8 mouse cellular contexts compared by ENCODE assay signal in genomic region chr11:117780582-117781111, GRCm38 (mm10). TPM values are rescaled to one million over a fixed set of nuclear protein-coding genes. Genes with fewer than 3 reads are reported as not detected.
DNase-seq lines count a peak whose midpoint lies in the region; ATAC-seq and TF ChIP-seq lines count a peak whose summit lies in the region.

No protein-coding gene starts in this region.

- peak overlapping the region; percentile 37 for H3K4me2 ChIP-seq in forebrain, embryonic 15.5 days (replicated peaks)
- peak overlapping the region; percentile 98 for H3K4me2 ChIP-seq in limb, embryonic 14.5 days (replicated peaks; ENCODE audit: low read depth, low read length, severe bottlenecking)
- peak overlapping the region; percentile 36 for H3K4me2 ChIP-seq in midbrain, embryonic 15.5 days
- peak overlapping the region; percentile 80 for H3K4me2 ChIP-seq in stomach, embryonic 15.5 days

- no peaks in the 10 kb centered on the region for H3K36me3 ChIP-seq in forebrain, embryonic 15.5 days
- H3K36me3 ChIP-seq in hindbrain, embryonic 10.5 days, result peaks cover 5% of the 10 kb centered on the region; the same call in 1 of the 2 replicates
- peaks cover 12% of the 10 kb centered on the region for H3K36me3 ChIP-seq in limb, embryonic 14.5 days (ENCODE audit: control insufficient read depth, insufficient read depth, low read length)
- H3K36me3 ChIP-seq in midbrain, embryonic 15.5 days (replicated peaks), result no peaks in the 10 kb centered on the region
- no peaks in the 10 kb centered on the region for H3K36me3 ChIP-seq in stomach, embryonic 15.5 days

- under 1% methylated on average over 19 of the region's 19 CpGs for WGBS in bone marrow, adult 2 months
- WGBS in forebrain, embryonic 15.5 days, result 3% methylated on average over 19 of the region's 19 CpGs
- 2% methylated on average over 19 of the region's 19 CpGs for WGBS in hindbrain, embryonic 10.5 days
- WGBS in limb, embryonic 14.5 days, result 1% methylated on average over 19 of the region's 19 CpGs
- WGBS in midbrain, embryonic 15.5 days, result 6% methylated on average over 19 of the region's 19 CpGs
- WGBS in stomach, embryonic 15.5 days, result 2% methylated on average over 19 of the region's 19 CpGs

- H3K27me3 ChIP-seq in forebrain, embryonic 15.5 days, result peaks cover 35% of the 10 kb centered on the region
- peaks cover 71% of the 10 kb centered on the region for H3K27me3 ChIP-seq in hindbrain, embryonic 10.5 days (ENCODE audit: insufficient read depth, poor library complexity, severe bottlenecking)
- no peaks in the 10 kb centered on the region for H3K27me3 ChIP-seq in limb, embryonic 14.5 days (ENCODE audit: control insufficient read depth, insufficient read depth, low read length)
- peaks cover 36% of the 10 kb centered on the region for H3K27me3 ChIP-seq in midbrain, embryonic 15.5 days (replicated peaks)
- no peaks in the 10 kb centered on the region for H3K27me3 ChIP-seq in stomach, embryonic 15.5 days (replicated peaks)

- peak; percentile 97 for DNase-seq in ES-CJ7 (ENCODE audit: low read depth, low spot score)
- DNase-seq in hindbrain, embryonic 10.5 days (ENCODE audit: low spot score), result peak; percentile 70
- DNase-seq in limb, embryonic 14.5 days (ENCODE audit: low spot score), result peak; percentile 88
- no peak for DNase-seq in right cerebral cortex, postnatal 25 days

- peaks cover 6% of the 10 kb centered on the region; the same call in 1 of the 2 replicates for H3K4me1 ChIP-seq in bone marrow, adult 2 months (ENCODE audit: control insufficient read depth, insufficient read depth, low read length)
- H3K4me1 ChIP-seq in forebrain, embryonic 15.5 days, result peaks cover 31% of the 10 kb centered on the region
- peaks cover 66% of the 10 kb centered on the region for H3K4me1 ChIP-seq in hindbrain, embryonic 10.5 days (replicated peaks)
- H3K4me1 ChIP-seq in limb, embryonic 14.5 days (ENCODE audit: control insufficient read depth, insufficient read depth, low read length), result peaks cover 35% of the 10 kb centered on the region
- H3K4me1 ChIP-seq in midbrain, embryonic 15.5 days, result peaks cover 36% of the 10 kb centered on the region
- peaks cover 48% of the 10 kb centered on the region for H3K4me1 ChIP-seq in stomach, embryonic 15.5 days

- peak; percentile 70 for TF ChIP-seq POLR2A in bone marrow, adult 2 months (IDR thresholded peaks at IDR 0.05; ENCODE audit: borderline replicate concordance, control insufficient read depth, low read depth, low read length)
- peak; percentile 42; the same call in 1 of the 2 replicates for TF ChIP-seq POLR2A in limb, embryonic 14.5 days (IDR thresholded peaks at IDR 0.05; ENCODE audit: borderline replicate concordance, extremely low read depth, insufficient read depth, insufficient read length)

- no peaks in the 10 kb centered on the region for H3K9me3 ChIP-seq in forebrain, embryonic 15.5 days
- H3K9me3 ChIP-seq in hindbrain, embryonic 10.5 days, result no peaks in the 10 kb centered on the region
- no peaks in the 10 kb centered on the region for H3K9me3 ChIP-seq in limb, embryonic 14.5 days (ENCODE audit: control insufficient read depth, low read length)
- no peaks in the 10 kb centered on the region for H3K9me3 ChIP-seq in midbrain, embryonic 15.5 days
- H3K9me3 ChIP-seq in stomach, embryonic 15.5 days, result no peaks in the 10 kb centered on the region

- ATAC-seq in forebrain, embryonic 15.5 days (replicated peaks), result no peak
- peak; percentile 76 for ATAC-seq in limb, embryonic 14.5 days (ENCODE audit: low FRiP score, low read depth)
- no peak for ATAC-seq in midbrain, embryonic 15.5 days (replicated peaks)
- peak; percentile 83 for ATAC-seq in stomach, embryonic 15.5 days (ENCODE audit: insufficient read depth, low FRiP score, low read depth)

- peak overlapping the region; percentile 93 for H3K27ac ChIP-seq in bone marrow, adult 2 months (ENCODE audit: control insufficient read depth, insufficient read depth, low read depth, low read length, poor library complexity)
- no peak overlapping the region; the same call in 1 of the 2 replicates for H3K27ac ChIP-seq in forebrain, embryonic 15.5 days (replicated peaks)
- H3K27ac ChIP-seq in hindbrain, embryonic 10.5 days, result peak overlapping the region; percentile 92
- peak overlapping the region; percentile 72; the same call in 1 of the 2 replicates for H3K27ac ChIP-seq in limb, embryonic 14.5 days (replicated peaks; ENCODE audit: low read depth, low read length)
- H3K27ac ChIP-seq in midbrain, embryonic 15.5 days, result no peak overlapping the region
- peak overlapping the region; percentile 94 for H3K27ac ChIP-seq in stomach, embryonic 15.5 days

- TF ChIP-seq CTCF in bone marrow, adult 2 months (IDR thresholded peaks at IDR 0.05; ENCODE audit: control insufficient read depth, insufficient read depth, low read length), result 0 out of 2 replicates have a peak, but pooled peaks have one; percentile 1

- H3K9ac ChIP-seq in forebrain, embryonic 15.5 days (replicated peaks), result peak overlapping the region; percentile 32; the same call in 1 of the 2 replicates
- H3K9ac ChIP-seq in limb, embryonic 14.5 days (ENCODE audit: low read depth, low read length, severe bottlenecking), result peak overlapping the region; percentile 64
- no peak overlapping the region for H3K9ac ChIP-seq in midbrain, embryonic 15.5 days
- peak overlapping the region; percentile 17 for H3K9ac ChIP-seq in stomach, embryonic 15.5 days

- H3K4me3 ChIP-seq in bone marrow, adult 2 months (replicated peaks; ENCODE audit: control insufficient read depth, low read depth, low read length), result peak overlapping the region; percentile 91
- H3K4me3 ChIP-seq in forebrain, embryonic 15.5 days, result peak overlapping the region; percentile 20
- H3K4me3 ChIP-seq in hindbrain, embryonic 10.5 days, result peak overlapping the region; percentile 59
- H3K4me3 ChIP-seq in limb, embryonic 14.5 days (replicated peaks; ENCODE audit: low read length), result peak overlapping the region; percentile 52
- H3K4me3 ChIP-seq in midbrain, embryonic 15.5 days, result peak overlapping the region; percentile 16
- peak overlapping the region; percentile 47 for H3K4me3 ChIP-seq in stomach, embryonic 15.5 days (replicated peaks)

RNA-seq across cellular contexts. Expression of gene Tmc8, which starts 1.2 kb away (rescaled TPM):
- polyA plus RNA-seq in bone marrow, adult 2 months (2011; ENCODE audit: insufficient read depth, insufficient read length, low replicate concordance, missing spikeins), result 32.6 and 51.1 TPM in 2 replicates
- 0.43 and 0.45 TPM in 2 replicates for polyA plus RNA-seq in forebrain, embryonic 15.5 days (2015; fragmentation: Nextera tagmentation; extraction: Ambion mirVana)
- polyA plus RNA-seq in hindbrain, embryonic 10.5 days (2016; fragmentation: Nextera tagmentation; extraction: Ambion mirVana), result 1.5 TPM in 2 replicates
- polyA plus RNA-seq in limb, embryonic 14.5 days (2012; rRNA removed), result 3.1 and 4.6 TPM in 2 replicates
- 1.1 and 1.2 TPM in 2 replicates for polyA plus RNA-seq in limb, embryonic 14.5 days (2014; fragmentation: Nextera tagmentation; extraction: Ambion mirVana)
- polyA plus RNA-seq in midbrain, embryonic 15.5 days (2015; fragmentation: Nextera tagmentation; extraction: Ambion mirVana), result 1.00 and 1.5 TPM in 2 replicates
- polyA plus RNA-seq in stomach, embryonic 15.5 days (2015; fragmentation: Nextera tagmentation; extraction: Ambion mirVana), result 4.1 and 5.4 TPM in 2 replicates

RNA-seq across cellular contexts. Expression of gene Tmc6, which starts 1.4 kb away (rescaled TPM):
- polyA plus RNA-seq in bone marrow, adult 2 months (2011; ENCODE audit: insufficient read depth, insufficient read length, low replicate concordance, missing spikeins), result 129 and 194 TPM in 2 replicates
- polyA plus RNA-seq in forebrain, embryonic 15.5 days (2015; fragmentation: Nextera tagmentation; extraction: Ambion mirVana), result 1.9 and 2.6 TPM in 2 replicates
- 13.3 and 17.9 TPM in 2 replicates for polyA plus RNA-seq in hindbrain, embryonic 10.5 days (2016; fragmentation: Nextera tagmentation; extraction: Ambion mirVana)
- 28.2 and 31.1 TPM in 2 replicates for polyA plus RNA-seq in limb, embryonic 14.5 days (2012; rRNA removed)
- 19.0 and 24.5 TPM in 2 replicates for polyA plus RNA-seq in limb, embryonic 14.5 days (2014; fragmentation: Nextera tagmentation; extraction: Ambion mirVana)
- polyA plus RNA-seq in midbrain, embryonic 15.5 days (2015; fragmentation: Nextera tagmentation; extraction: Ambion mirVana), result 4.2 and 5.7 TPM in 2 replicates
- polyA plus RNA-seq in stomach, embryonic 15.5 days (2015; fragmentation: Nextera tagmentation; extraction: Ambion mirVana), result 28.3 and 29.4 TPM in 2 replicates

RNA-seq across cellular contexts. Expression of gene 6030468B19Rik, which starts 16.8 kb away (rescaled TPM):
- polyA plus RNA-seq in bone marrow, adult 2 months (2011; ENCODE audit: insufficient read depth, insufficient read length, low replicate concordance, missing spikeins), result 13.5 and 16.7 TPM in 2 replicates
- 0.18 TPM in 1 of 2 replicates, not detected in the other for polyA plus RNA-seq in forebrain, embryonic 15.5 days (2015; fragmentation: Nextera tagmentation; extraction: Ambion mirVana)
- polyA plus RNA-seq in hindbrain, embryonic 10.5 days (2016; fragmentation: Nextera tagmentation; extraction: Ambion mirVana), result 1.2 and 2.2 TPM in 2 replicates
- polyA plus RNA-seq in limb, embryonic 14.5 days (2012; rRNA removed), result 0.11 and 0.41 TPM in 2 replicates
- not detected in 2 replicates for polyA plus RNA-seq in limb, embryonic 14.5 days (2014; fragmentation: Nextera tagmentation; extraction: Ambion mirVana)
- not detected in 2 replicates for polyA plus RNA-seq in midbrain, embryonic 15.5 days (2015; fragmentation: Nextera tagmentation; extraction: Ambion mirVana)
- 2.0 and 7.2 TPM in 2 replicates for polyA plus RNA-seq in stomach, embryonic 15.5 days (2015; fragmentation: Nextera tagmentation; extraction: Ambion mirVana)

RNA-seq across cellular contexts. Expression of gene Gm20708, which starts 28.8 kb away (rescaled TPM):
- 9.5 and 12.3 TPM in 2 replicates for polyA plus RNA-seq in bone marrow, adult 2 months (2011; ENCODE audit: insufficient read depth, insufficient read length, low replicate concordance, missing spikeins)
- 0.72 and 0.79 TPM in 2 replicates for polyA plus RNA-seq in forebrain, embryonic 15.5 days (2015; fragmentation: Nextera tagmentation; extraction: Ambion mirVana)
- 0.30 and 0.31 TPM in 2 replicates for polyA plus RNA-seq in hindbrain, embryonic 10.5 days (2016; fragmentation: Nextera tagmentation; extraction: Ambion mirVana)
- 0.17 and 0.62 TPM in 2 replicates for polyA plus RNA-seq in limb, embryonic 14.5 days (2012; rRNA removed)
- polyA plus RNA-seq in limb, embryonic 14.5 days (2014; fragmentation: Nextera tagmentation; extraction: Ambion mirVana), result 0.59 and 0.92 TPM in 2 replicates
- 0.98 and 1.4 TPM in 2 replicates for polyA plus RNA-seq in midbrain, embryonic 15.5 days (2015; fragmentation: Nextera tagmentation; extraction: Ambion mirVana)
- polyA plus RNA-seq in stomach, embryonic 15.5 days (2015; fragmentation: Nextera tagmentation; extraction: Ambion mirVana), result 0.53 and 1.3 TPM in 2 replicates

RNA-seq across cellular contexts. Expression of gene Syngr2, which starts 28.8 kb away (rescaled TPM):
- polyA plus RNA-seq in bone marrow, adult 2 months (2011; ENCODE audit: insufficient read depth, insufficient read length, low replicate concordance, missing spikeins), result 56.0 and 120 TPM in 2 replicates
- polyA plus RNA-seq in forebrain, embryonic 15.5 days (2015; fragmentation: Nextera tagmentation; extraction: Ambion mirVana), result 12.3 and 12.6 TPM in 2 replicates
- polyA plus RNA-seq in hindbrain, embryonic 10.5 days (2016; fragmentation: Nextera tagmentation; extraction: Ambion mirVana), result 33.7 and 42.3 TPM in 2 replicates
- 41.4 and 58.5 TPM in 2 replicates for polyA plus RNA-seq in limb, embryonic 14.5 days (2012; rRNA removed)
- polyA plus RNA-seq in limb, embryonic 14.5 days (2014; fragmentation: Nextera tagmentation; extraction: Ambion mirVana), result 68.3 and 75.8 TPM in 2 replicates
- 15.8 and 18.4 TPM in 2 replicates for polyA plus RNA-seq in midbrain, embryonic 15.5 days (2015; fragmentation: Nextera tagmentation; extraction: Ambion mirVana)
- 132 and 137 TPM in 2 replicates for polyA plus RNA-seq in stomach, embryonic 15.5 days (2015; fragmentation: Nextera tagmentation; extraction: Ambion mirVana)

Comparison
In these comparisons a context has a peak if more than half of its experiments do, and no peak if none do; other contexts are left out.
1. H3K27ac ChIP-seq: peak in bone marrow, adult 2 months (single experiment), hindbrain, embryonic 10.5 days (single experiment), limb, embryonic 14.5 days (single experiment) and stomach, embryonic 15.5 days (single experiment); none in forebrain, embryonic 15.5 days (single experiment) and midbrain, embryonic 15.5 days (single experiment).
2. H3K4me3 ChIP-seq: peak in every context shown above with its lines; median percentile 91 in bone marrow, adult 2 months; 59 in hindbrain, embryonic 10.5 days; 52 in limb, embryonic 14.5 days; 47 in stomach, embryonic 15.5 days; 20 in forebrain, embryonic 15.5 days; 16 in midbrain, embryonic 15.5 days.
3. ATAC-seq: peak in limb, embryonic 14.5 days (single experiment) and stomach, embryonic 15.5 days (single experiment); none in forebrain, embryonic 15.5 days (single experiment) and midbrain, embryonic 15.5 days (single experiment).
4. H3K4me2 ChIP-seq: peak in every context shown above with its lines; median percentile 98 in limb, embryonic 14.5 days; 80 in stomach, embryonic 15.5 days; 37 in forebrain, embryonic 15.5 days; 36 in midbrain, embryonic 15.5 days.